Mouse (Mus musculus) CH12.LX (cell line): ENCODE measurements at regions not wholly inside any gene's neighbourhood (a gene's known extent, or its start where the extent isn't known, plus 50 kb on each side); places are given as distances from the start of the nearest gene placed in this dataset.

Experiments used
- DNase-seq: peaks from one replicate; pipeline ENCODE4 v3.0.0-alpha.2; 2013; ENCODE audit errors: extremely low read depth
- H3K27ac ChIP-seq: 2 replicates; pipeline ENCODE4 v1.5.1; 2012; ENCODE audit warnings: low read depth, mild to moderate bottlenecking, control low read depth, moderate library complexity; ENCODE audit not compliant: insufficient read depth
- H3K27me3 ChIP-seq: replicated peaks from 2 replicates; pipeline ENCODE3; 2012; ENCODE audit warnings: inconsistent platforms
- H3K36me3 ChIP-seq, 2 experiments: replicated peaks in 1 of 2; 2 replicates each; pipeline versions ENCODE3 to v1.6.1; 2012; ENCODE audit warnings: inconsistent platforms in 1 of 2, low read length in 1 of 2, mild to moderate bottlenecking in 1 of 2, mixed read lengths in 1 of 2, moderate library complexity in 1 of 2; ENCODE audit not compliant: control insufficient read depth in 1 of 2, insufficient read depth in 1 of 2
- H3K4me1 ChIP-seq, 2 experiments: 2 replicates each; pipeline ENCODE4 v1.6.1; 2012; ENCODE audit warnings: inconsistent platforms in 1 of 2, moderate library complexity in 1 of 2; ENCODE audit not compliant: insufficient read depth in 2 of 2, control insufficient read depth in 1 of 2
- H3K4me2 ChIP-seq: 2 replicates; pipeline ENCODE4 v1.6.1; 2012; ENCODE audit warnings: low read depth, mild to moderate bottlenecking, control low read depth; ENCODE audit not compliant: poor library complexity, insufficient read depth, severe bottlenecking
- H3K4me3 ChIP-seq, 3 experiments: fragments of 150-350 bp in 1 of 3; sonication (generic) in 1 of 3; replicated peaks in 1 of 3; 2 replicates each; pipeline versions ENCODE3 to v1.5.1; 2011 to 2012; ENCODE audit warnings: low read depth in 2 of 3, low read length in 2 of 3, mild to moderate bottlenecking in 2 of 3, moderate library complexity in 2 of 3, control low read depth in 1 of 3, improper control_type of control experiment in 1 of 3, inconsistent platforms in 1 of 3, mixed read lengths in 1 of 3; ENCODE audit not compliant: poor library complexity in 1 of 3
- H3K79me2 ChIP-seq: replicated peaks from 2 replicates; pipeline ENCODE4 v1.6.1; 2012; ENCODE audit warnings: mild to moderate bottlenecking, moderate library complexity; ENCODE audit not compliant: control insufficient read depth, poor library complexity, insufficient read depth, severe bottlenecking; ENCODE audit errors: extremely low read depth
- H3K9ac ChIP-seq: 2 replicates; pipeline ENCODE4 v1.6.1; 2012; ENCODE audit warnings: low read depth, mild to moderate bottlenecking, control low read depth, moderate library complexity; ENCODE audit not compliant: insufficient read depth
- H3K9me3 ChIP-seq: replicated peaks from 2 replicates; pipeline ENCODE3; 2012; ENCODE audit warnings: low read length, inconsistent platforms, mixed read lengths
- BHLHE40 ChIP-seq: IDR thresholded peaks from 2 replicates; pipeline ENCODE4 v1.6.1; 2011; ENCODE audit warnings: mild to moderate bottlenecking, low read depth, low read length, improper control_type of control experiment
- CHD2 ChIP-seq: IDR thresholded peaks from 2 replicates; pipeline ENCODE4 v1.6.1; 2011; ENCODE audit warnings: low read length, improper control_type of control experiment
- ELF1 ChIP-seq: IDR thresholded peaks from 2 replicates; pipeline ENCODE4 v1.6.1; 2014; ENCODE audit warnings: low read depth, mild to moderate bottlenecking, inconsistent platforms, low read length, improper control_type of control experiment
- EP300 ChIP-seq: IDR thresholded peaks from 2 replicates; pipeline ENCODE4 v1.6.1; 2011; ENCODE audit warnings: low read length, improper control_type of control experiment
- HCFC1 ChIP-seq: IDR thresholded peaks from 2 replicates; pipeline ENCODE4 v1.6.1; 2012; ENCODE audit warnings: low read depth, mild to moderate bottlenecking, inconsistent platforms, low read length, improper control_type of control experiment
- KAT2A ChIP-seq: IDR thresholded peaks from 2 replicates; pipeline ENCODE4 v1.6.1; 2012; ENCODE audit warnings: low read length, improper control_type of control experiment, inconsistent platforms; ENCODE audit not compliant: insufficient replicate concordance
- MAX ChIP-seq: IDR thresholded peaks from 2 replicates; pipeline ENCODE4 v1.6.1; 2011; ENCODE audit warnings: low read length, improper control_type of control experiment
- MEF2A ChIP-seq: IDR thresholded peaks from 2 replicates; pipeline ENCODE4 v1.6.1; 2014; ENCODE audit warnings: low read depth, mild to moderate bottlenecking, inconsistent platforms, low read length, improper control_type of control experiment, borderline replicate concordance
- MYC ChIP-seq: IDR thresholded peaks from 2 replicates; pipeline ENCODE4 v1.6.1; 2011; ENCODE audit warnings: low read depth, mild to moderate bottlenecking, improper control_type of control experiment, low read length
- NRF1 ChIP-seq: IDR thresholded peaks from 2 replicates; pipeline ENCODE4 v1.6.1; 2014; ENCODE audit warnings: low read depth, mild to moderate bottlenecking, inconsistent platforms, low read length, improper control_type of control experiment, moderate library complexity
- PAX5 ChIP-seq: IDR thresholded peaks from 2 replicates; pipeline ENCODE4 v1.6.1; 2012; ENCODE audit warnings: low read length, inconsistent platforms, mixed read lengths
- POLR2A ChIP-seq: IDR thresholded peaks from 2 replicates; pipeline ENCODE4 v1.6.1; 2011; ENCODE audit warnings: low read depth, mild to moderate bottlenecking, improper control_type of control experiment, low read length
- RAD21 ChIP-seq: IDR thresholded peaks from 2 replicates; pipeline ENCODE4 v1.6.1; 2011; ENCODE audit warnings: low read depth, mild to moderate bottlenecking, low read length, improper control_type of control experiment, moderate library complexity
- SMC3 ChIP-seq: IDR thresholded peaks from 2 replicates; pipeline ENCODE4 v1.6.1; 2011; ENCODE audit warnings: low read depth, low read length, improper control_type of control experiment
- TBP ChIP-seq: conservative IDR thresholded peaks from 2 replicates; pipeline ENCODE4 v1.6.1; 2011; ENCODE audit warnings: low read depth, low read length, improper control_type of control experiment
- UBTF ChIP-seq: IDR thresholded peaks from 2 replicates; pipeline ENCODE4 v1.6.1; 2012; ENCODE audit warnings: low read depth, mild to moderate bottlenecking, inconsistent platforms, low read length, improper control_type of control experiment, moderate library complexity
- USF1 ChIP-seq: IDR thresholded peaks from 2 replicates; pipeline ENCODE4 v1.6.1; 2014; ENCODE audit warnings: low read depth, mild to moderate bottlenecking, inconsistent platforms, low read length, improper control_type of control experiment
- ZC3H11A ChIP-seq: IDR thresholded peaks from 2 replicates; pipeline ENCODE4 v1.6.1; 2012; ENCODE audit warnings: low read depth, mild to moderate bottlenecking, inconsistent platforms, low read length, improper control_type of control experiment
- ZMIZ1 ChIP-seq: IDR thresholded peaks from 2 replicates; pipeline ENCODE4 v1.6.1; 2012; ENCODE audit warnings: low read depth, mild to moderate bottlenecking, inconsistent platforms, low read length, improper control_type of control experiment
- ZNF384 ChIP-seq: IDR thresholded peaks from 2 replicates; pipeline ENCODE4 v1.6.1; 2012; ENCODE audit warnings: low read depth, low read length, improper control_type of control experiment, inconsistent platforms
- dilution Hi-C: fragments of 300-500 bp; cut with MboI; formaldehyde crosslinking; loops from 2 replicates; pipeline ENCODE4 v1.14.3; 2020; ENCODE audit warnings: low sequenced_read_pairs; ENCODE audit not compliant: extremely low pct_unique_long_range_greater_than_20kb, extremely low pct_ligation_motif_present
- in situ Hi-C: fragments of 300-500 bp; cut with MboI; formaldehyde crosslinking; loops from 3 replicates; pipeline ENCODE4 v1.14.3; 2019; ENCODE audit warnings: low sequenced_read_pairs, low pct_ligation_motif_present, low pct_unique_long_range_greater_than_20kb, mixed read lengths

GRCm38 (mm10) chr8:64399554-64399953 is 193.5 kb upstream of the Tll1 start:
- H3K4me3 ChIP-seq, result no peak overlapping the region
- TF ChIP-seq EP300 (no peak), ZC3H11A (no peak), CHD2 (no peak), POLR2A (no peak), ELF1 (no peak), BHLHE40 (no peak), TBP (no peak), RAD21 (no peak), SMC3 (no peak), NRF1 (no peak)
- no peaks in the 10 kb centered on the region for H3K36me3 ChIP-seq
- H3K4me2 ChIP-seq, result no peak overlapping the region
- in situ Hi-C loops, result no loop called here
- H3K27me3 ChIP-seq, result no peaks in the 10 kb centered on the region
- DNase-seq, result no peak
- dilution Hi-C loops, result no loop called here
- H3K79me2 ChIP-seq, result no peaks in the 10 kb centered on the region
- H3K4me1 ChIP-seq, result no peaks in the 10 kb centered on the region
- H3K9ac ChIP-seq, result no peak overlapping the region
- no peak overlapping the region for H3K27ac ChIP-seq
- H3K9me3 ChIP-seq, result peaks cover 45% of the 10 kb centered on the region

- no peak overlapping the region for H3K4me3 ChIP-seq
- no peak for TF ChIP-seq HCFC1
- no peak for TF ChIP-seq MYC
- TF ChIP-seq UBTF, result no peak
- TF ChIP-seq USF1, result no peak
- no peak for TF ChIP-seq ZMIZ1
- TF ChIP-seq ZNF384, result no peak
- no peak for TF ChIP-seq KAT2A
- TF ChIP-seq PAX5, result no peak
- TF ChIP-seq CHD2, result no peak
- no peak for TF ChIP-seq MEF2A
- no peak for TF ChIP-seq ELF1
- no peak for TF ChIP-seq TBP
- no peak for TF ChIP-seq MAX
- H3K79me2 ChIP-seq, result no peaks in the 10 kb centered on the region
- no peaks in the 10 kb centered on the region for H3K27me3 ChIP-seq
- no peaks in the 10 kb centered on the region for H3K36me3 ChIP-seq
- dilution Hi-C loops, result no loop called here
- peaks cover 52% of the 10 kb centered on the region for H3K9me3 ChIP-seq
- H3K9ac ChIP-seq, result no peak overlapping the region
- H3K4me1 ChIP-seq, result no peaks in the 10 kb centered on the region
- no peak for DNase-seq
- no peak overlapping the region for H3K27ac ChIP-seq
- H3K4me2 ChIP-seq, result no peak overlapping the region
- in situ Hi-C loops, result no loop called here
These were observed 191.8 kb upstream of the Tll1 start for GRCm38 (mm10) chr8:64397876-64398275.
